Mouse (Mus musculus): ENCODE data around the gene Deup1. TPM values are rescaled to one million over a fixed set of nuclear protein-coding genes. Genes with fewer than 3 reads are reported as not detected.
A peak's percentile ranks its signal among the peaks of the same experiment; 100 is the strongest.

Gene Deup1
- polyA plus RNA-seq, 1 experiment from 2014 or later: 0.23 TPM

DNA sequence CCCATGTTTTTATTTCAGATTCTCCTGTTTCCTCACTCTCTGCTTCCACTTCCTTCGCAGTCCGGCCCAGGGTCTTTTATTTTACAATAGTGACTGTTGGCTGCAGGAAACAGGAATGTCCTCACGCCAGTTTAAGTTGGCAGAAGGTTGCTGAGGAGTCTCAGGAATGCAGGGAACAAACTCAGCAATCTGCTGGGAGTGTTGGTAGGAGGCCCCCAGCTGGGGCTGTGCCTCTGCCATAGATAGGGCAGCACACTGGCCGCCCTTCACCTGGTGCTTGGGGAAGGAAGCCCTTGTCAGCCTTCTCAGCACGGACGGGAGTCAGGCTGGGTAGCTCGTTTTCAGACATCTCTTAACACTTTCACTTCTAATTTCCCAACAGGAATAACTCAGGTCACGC is 102.5 kb downstream of the Deup1 start:
- H3K4me1 ChIP-seq: peaks cover 72% of the 10 kb centered on the region
- peak overlapping the region; percentile 18; the same call in 1 of the 2 replicates for H3K27ac ChIP-seq
- H3K4me3 ChIP-seq: no peak overlapping the region
- no peaks in the 10 kb centered on the region for H3K9me3 ChIP-seq
- H3K36me3 ChIP-seq: no peaks in the 10 kb centered on the region
- no peaks in the 10 kb centered on the region for H3K27me3 ChIP-seq (ENCODE audit: insufficient read depth, poor library complexity, severe bottlenecking)
- 31% methylated on average over 8 of the region's 8 CpGs for WGBS
- DNase-seq (ENCODE audit: low spot score): peak; percentile 75

GRCm38 (mm10) chr9:15523646-15524045 is 104.1 kb downstream of the Deup1 start:
- DNase-seq (ENCODE audit: low spot score): peak; percentile 63
- Histone ChIP-seq H3K27ac (no peak overlapping the region), H3K4me3 (no peak overlapping the region), H3K27me3 (ENCODE audit: insufficient read depth, poor library complexity, severe bottlenecking) (no peaks in the 10 kb centered on the region), H3K4me1 (peaks cover 56% of the 10 kb centered on the region), H3K9me3 (no peaks in the 10 kb centered on the region), H3K36me3 (no peaks in the 10 kb centered on the region)
- 87% methylated on average over 6 of the region's 6 CpGs for WGBS

GRCm38 (mm10) chr9:15522887-15523286 is 104.8 kb downstream of the Deup1 start:
- no peaks in the 10 kb centered on the region for H3K27me3 ChIP-seq (ENCODE audit: insufficient read depth, poor library complexity, severe bottlenecking)
- no peaks in the 10 kb centered on the region for H3K9me3 ChIP-seq
- H3K36me3 ChIP-seq: no peaks in the 10 kb centered on the region
- H3K27ac ChIP-seq: no peak overlapping the region
- no peak for DNase-seq (ENCODE audit: low spot score)
- 49% methylated on average over 5 of the region's 5 CpGs for WGBS
- H3K4me1 ChIP-seq: peaks cover 56% of the 10 kb centered on the region
- no peak overlapping the region for H3K4me3 ChIP-seq

DNA sequence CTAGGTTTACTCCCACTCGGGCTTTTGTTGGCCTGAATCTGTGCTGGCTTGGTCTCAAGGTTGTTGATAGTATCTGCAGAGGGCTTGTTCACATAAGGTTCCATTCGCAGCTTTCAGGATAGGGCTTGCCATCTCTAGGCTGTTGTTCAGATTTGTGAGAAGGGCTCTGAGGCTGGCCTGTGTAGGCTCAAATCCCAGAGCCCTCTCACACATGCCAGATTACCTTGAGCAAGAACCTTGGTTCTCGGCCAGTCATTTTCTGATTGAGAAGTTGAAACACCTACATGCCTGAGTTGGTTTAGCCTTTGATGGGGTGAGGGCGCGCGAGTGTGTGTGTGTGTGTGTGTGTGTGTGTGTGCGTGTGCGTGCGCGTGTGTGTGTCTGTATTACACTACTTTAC is 105.4 kb downstream of the Deup1 start:
- WGBS: 89% methylated on average over 10 of the region's 10 CpGs
- peaks cover 54% of the 10 kb centered on the region for H3K4me1 ChIP-seq
- no peaks in the 10 kb centered on the region for H3K27me3 ChIP-seq (ENCODE audit: insufficient read depth, poor library complexity, severe bottlenecking)
- H3K9me3 ChIP-seq: no peaks in the 10 kb centered on the region
- H3K36me3 ChIP-seq: no peaks in the 10 kb centered on the region
- DNase-seq (ENCODE audit: low spot score): peak; percentile 58
- no peak overlapping the region for H3K27ac ChIP-seq
- no peak overlapping the region for H3K4me3 ChIP-seq

GRCm38 (mm10) chr9:15517979-15518378 is 109.8 kb downstream of the Deup1 start:
- no peaks in the 10 kb centered on the region for H3K36me3 ChIP-seq
- H3K4me1 ChIP-seq: peaks cover 56% of the 10 kb centered on the region
- no peak overlapping the region for H3K4me3 ChIP-seq
- no peaks in the 10 kb centered on the region for H3K27me3 ChIP-seq (ENCODE audit: insufficient read depth, poor library complexity, severe bottlenecking)
- no peaks in the 10 kb centered on the region for H3K9me3 ChIP-seq
- H3K27ac ChIP-seq: no peak overlapping the region
- no peak for DNase-seq (ENCODE audit: low spot score)
- 65% methylated on average over 4 of the region's 4 CpGs for WGBS

DNA sequence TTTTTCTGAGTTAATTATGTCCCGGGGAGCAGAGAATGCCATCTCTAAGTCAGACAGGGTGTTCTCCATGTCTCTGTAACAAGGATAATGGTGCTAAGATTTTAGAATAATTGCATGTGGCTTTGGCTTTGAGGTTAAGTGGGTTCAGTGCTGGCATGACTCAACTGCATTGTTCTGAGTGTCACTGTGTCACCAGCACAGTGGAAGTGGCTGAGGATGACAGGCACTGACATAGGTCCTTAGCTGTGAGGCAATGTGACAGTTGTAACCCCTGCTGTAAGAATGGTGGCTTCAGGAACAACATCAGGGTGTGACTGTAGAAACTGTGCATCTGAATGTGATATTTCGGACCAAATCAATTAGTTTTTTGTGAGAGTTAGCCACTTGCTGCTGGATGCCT is 111.7 kb downstream of the Deup1 start:
- WGBS: 82% methylated on average over 2 of the region's 2 CpGs
- no peak for DNase-seq (ENCODE audit: low spot score)
- H3K36me3 ChIP-seq: no peaks in the 10 kb centered on the region
- no peaks in the 10 kb centered on the region for H3K27me3 ChIP-seq (ENCODE audit: insufficient read depth, poor library complexity, severe bottlenecking)
- no peaks in the 10 kb centered on the region for H3K9me3 ChIP-seq
- no peak overlapping the region for H3K27ac ChIP-seq
- H3K4me1 ChIP-seq: peaks cover 65% of the 10 kb centered on the region
- no peak overlapping the region for H3K4me3 ChIP-seq

DNA sequence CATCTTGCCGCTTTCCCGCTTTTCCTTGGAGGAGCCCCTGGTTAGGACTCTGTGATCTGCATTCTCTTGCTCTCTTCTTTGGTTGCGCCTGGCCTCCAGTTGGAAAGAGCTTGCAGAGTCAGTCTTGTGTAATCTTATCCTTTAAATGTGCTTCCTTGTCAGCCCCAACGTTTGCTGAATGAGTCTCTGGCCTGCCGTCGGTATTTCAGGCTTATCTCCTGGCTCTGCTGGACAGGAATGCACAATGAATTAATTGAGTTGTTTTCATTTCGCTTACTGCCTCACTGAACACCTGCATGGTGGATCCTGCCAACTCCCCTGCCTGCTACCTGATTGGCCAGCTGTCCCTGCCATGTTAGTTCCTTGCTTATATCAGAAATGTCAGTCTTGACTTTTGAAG is 114.8 kb downstream of the Deup1 start:
- whole genome bisulfite sequencing: 30% methylated on average over 7 of the region's 7 CpGs
- Histone ChIP-seq H3K4me1 (peaks cover 65% of the 10 kb centered on the region), H3K4me3 (no peak overlapping the region), H3K36me3 (no peaks in the 10 kb centered on the region), H3K27me3 (ENCODE audit: insufficient read depth, poor library complexity, severe bottlenecking) (no peaks in the 10 kb centered on the region), H3K9me3 (no peaks in the 10 kb centered on the region), H3K27ac (peak overlapping the region; percentile 26)
- DNase-seq (ENCODE audit: low spot score): peak; percentile 77

DNA sequence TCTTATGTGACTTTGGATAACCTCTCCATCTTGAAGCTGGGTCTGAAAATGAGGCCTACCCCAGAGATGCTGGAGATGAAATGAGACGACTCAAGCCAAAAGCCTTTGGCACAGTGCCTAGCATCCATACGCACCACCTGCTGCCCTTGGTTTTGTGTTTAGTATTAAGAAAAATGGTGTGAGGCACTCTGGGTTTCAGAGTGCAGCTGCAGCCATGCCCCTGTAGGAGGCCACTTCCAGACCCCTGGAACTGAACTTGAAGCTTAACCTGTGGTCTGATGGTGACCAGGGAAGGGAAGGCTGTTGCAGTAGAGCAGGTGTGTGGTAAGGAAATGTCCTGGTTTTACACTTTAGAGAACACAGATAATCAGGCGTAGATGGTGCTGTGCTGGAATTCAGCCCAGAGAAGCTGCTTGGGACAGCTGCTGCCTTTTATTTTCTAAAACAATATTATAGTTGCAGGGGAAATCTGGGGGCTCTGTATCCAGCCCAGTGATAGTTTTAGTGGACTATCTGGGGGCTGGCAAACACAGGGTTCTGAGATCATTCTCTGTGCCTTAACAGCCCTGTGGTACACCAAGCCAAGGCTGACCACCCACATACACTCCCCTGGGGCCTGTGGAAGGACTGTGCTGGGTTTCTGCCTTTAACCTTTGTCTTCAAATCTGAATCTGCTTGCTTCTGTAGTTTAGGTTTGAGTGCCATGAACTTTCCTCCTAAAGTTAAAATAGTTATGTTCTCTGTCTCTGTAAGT is 117.0 kb downstream of the Deup1 start:
- WGBS: 76% methylated on average over 3 of the region's 3 CpGs
- Histone ChIP-seq H3K9me3 (no peaks in the 10 kb centered on the region), H3K4me3 (no peak overlapping the region), H3K27me3 (ENCODE audit: insufficient read depth, poor library complexity, severe bottlenecking) (no peaks in the 10 kb centered on the region), H3K36me3 (no peaks in the 10 kb centered on the region), H3K27ac (no peak overlapping the region), H3K4me1 (peaks cover 70% of the 10 kb centered on the region)
- no peak for DNase-seq (ENCODE audit: low spot score)

Other genes with a start within 250 kb of the Deup1 start
- 2.0 and 2.9 TPM in 2 replicates for gene Smco4, start 134.5 kb downstream of the Deup1 start, polyA plus RNA-seq (2016; fragmentation: Nextera tagmentation; extraction: Ambion mirVana)
- 9.2 and 11.1 TPM in 2 replicates for gene Slc36a4, start 81.8 kb upstream of the Deup1 start, polyA plus RNA-seq (2016; fragmentation: Nextera tagmentation; extraction: Ambion mirVana)
- gene Mtnr1b, start 246.6 kb upstream of the Deup1 start, polyA plus RNA-seq (2016; fragmentation: Nextera tagmentation; extraction: Ambion mirVana): not detected in 2 replicates